Mouse (Mus musculus): ENCODE results near the gene Ogdh. TPM values are rescaled to one million over a fixed set of nuclear protein-coding genes. Genes with fewer than 3 reads are reported as not detected.
"Not testable (repeated sequence)": the region's sequence is repeated elsewhere in the genome, so short reads cannot be mapped to it uniquely, and the experiment has no call there.

Gene Ogdh
- total RNA-seq (2012; rRNA removed), result 68.4 and 69.6 TPM in 2 replicates

GRCm38 (mm10) chr11:6291401-6292115 lies at the start of gene Ogdh:
Gene Ogdh (plus strand): TSS chr11:6291633.
- DNase-seq (ENCODE audit: low read depth, low spot score), result peak; percentile 97
- in situ Hi-C loops (cut with MboI; ENCODE audit: low sequenced_read_pairs in 2 of 2, unreplicated experiment in 2 of 2), result no loop called here
- TF ChIP-seq MAFK (IDR thresholded peaks at IDR 0.05; ENCODE audit: insufficient read depth, low read depth, low read length) (no peak), ZNF384 (IDR thresholded peaks at IDR 0.05; ENCODE audit: low read depth, low read length) (no peak), HCFC1 (IDR thresholded peaks at IDR 0.05; ENCODE audit: borderline replicate concordance, insufficient read depth, low read length) (0 out of 2 replicates have a peak, but pooled peaks have one; percentile 20), CHD2 (IDR thresholded peaks at IDR 0.05; ENCODE audit: low read depth, low read length) (no peak), ZC3H11A (IDR thresholded peaks at IDR 0.05; ENCODE audit: borderline replicate concordance, low read depth, low read length) (no peak)
- Histone ChIP-seq H3K9ac (ENCODE audit: insufficient read depth, low read depth, low read length, poor library complexity, severe bottlenecking) (peak within 1 kb of the TSS; percentile 90), H3K4me1 (ENCODE audit: control insufficient read depth in 2 of 2, insufficient read depth in 2 of 2, low read length in 2 of 2, poor library complexity in 1 of 2) (peaks cover 2 to 4% of the 10 kb centered on the region in 2 experiments; a peak in 3 of 4 replicates), H3K27ac (ENCODE audit: insufficient read depth, low read depth, low read length, poor library complexity, severe bottlenecking) (peak within 1 kb of the TSS; percentile 73), H3K36me3 (ENCODE audit: control insufficient read depth, insufficient read depth, low read length, poor library complexity, severe bottlenecking) (no peaks in the 10 kb centered on the region), H3K4me3 (ENCODE audit: insufficient read depth in 1 of 2, low read depth in 1 of 2, low read length in 2 of 2, poor library complexity in 1 of 2, severe bottlenecking in 1 of 2) (peak within 1 kb of the TSS; percentile 83 to 86), H3K9me3 (ENCODE audit: control insufficient read depth, insufficient read depth, low read depth, low read length) (0 out of 2 replicates have a peak, but pooled peaks cover 2% of the 10 kb centered on the region)

- Histone ChIP-seq H3K4me1 (ENCODE audit: control insufficient read depth in 2 of 2, insufficient read depth in 2 of 2, low read length in 2 of 2, poor library complexity in 1 of 2) (no peaks in the 10 kb centered on the region), H3K36me3 (ENCODE audit: control insufficient read depth, insufficient read depth, low read length, poor library complexity, severe bottlenecking) (no peaks in the 10 kb centered on the region), H3K9ac (ENCODE audit: insufficient read depth, low read depth, low read length, poor library complexity, severe bottlenecking) (peak overlapping the region; percentile 71), H3K27ac (ENCODE audit: insufficient read depth, low read depth, low read length, poor library complexity, severe bottlenecking) (no peak overlapping the region), H3K9me3 (ENCODE audit: control insufficient read depth, insufficient read depth, low read depth, low read length) (no peaks in the 10 kb centered on the region), H3K4me3 (ENCODE audit: insufficient read depth in 1 of 2, low read depth in 1 of 2, low read length in 2 of 2, poor library complexity in 1 of 2, severe bottlenecking in 1 of 2) (peak overlapping the region; percentile 10 to 35; a peak in 1 of 4 replicates)
- peak; percentile 13 for DNase-seq (ENCODE audit: low read depth, low spot score)
- in situ Hi-C loops (cut with MboI; ENCODE audit: low sequenced_read_pairs in 2 of 2, unreplicated experiment in 2 of 2), result no loop called here
- TF ChIP-seq MAFK (IDR thresholded peaks at IDR 0.05; ENCODE audit: insufficient read depth, low read depth, low read length) (no peak), ZNF384 (IDR thresholded peaks at IDR 0.05; ENCODE audit: low read depth, low read length) (no peak), HCFC1 (IDR thresholded peaks at IDR 0.05; ENCODE audit: borderline replicate concordance, insufficient read depth, low read length) (no peak), CHD2 (IDR thresholded peaks at IDR 0.05; ENCODE audit: low read depth, low read length) (no peak), ZC3H11A (IDR thresholded peaks at IDR 0.05; ENCODE audit: borderline replicate concordance, low read depth, low read length) (no peak)
These were observed 46.7 kb upstream of the Ogdh start for GRCm38 (mm10) chr11:6244707-6245106.

DNA sequence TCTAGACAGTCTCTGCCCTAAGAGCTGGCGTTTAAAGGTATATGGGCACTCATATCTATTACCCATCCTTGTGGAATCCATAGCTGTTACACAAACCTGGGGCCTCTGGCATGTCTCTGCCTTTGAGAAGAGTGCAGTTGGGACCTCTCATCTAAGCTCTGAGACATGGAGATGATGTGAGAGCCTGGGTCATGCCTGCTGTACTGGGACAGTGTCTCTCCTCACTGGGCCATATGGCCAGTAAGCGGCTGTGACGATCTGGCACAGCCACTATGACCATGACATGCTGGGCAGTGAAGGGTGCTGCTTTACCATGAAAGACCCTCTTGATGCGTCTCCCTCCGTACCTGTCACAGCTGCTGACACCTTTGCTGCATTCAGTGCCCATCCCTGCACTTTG lies 39.2 kb upstream of the Ogdh start:
- H3K36me3 ChIP-seq (ENCODE audit: control insufficient read depth, insufficient read depth, low read length, poor library complexity, severe bottlenecking), result no peaks in the 10 kb centered on the region
- in situ Hi-C loops (cut with MboI; ENCODE audit: low sequenced_read_pairs in 2 of 2, unreplicated experiment in 2 of 2), result no loop called here
- no peak overlapping the region for H3K4me3 ChIP-seq (ENCODE audit: insufficient read depth in 1 of 2, low read depth in 1 of 2, low read length in 2 of 2, poor library complexity in 1 of 2, severe bottlenecking in 1 of 2)
- no peak overlapping the region for H3K27ac ChIP-seq (ENCODE audit: insufficient read depth, low read depth, low read length, poor library complexity, severe bottlenecking)
- H3K9me3 ChIP-seq (ENCODE audit: control insufficient read depth, insufficient read depth, low read depth, low read length), result no peaks in the 10 kb centered on the region
- H3K4me1 ChIP-seq (ENCODE audit: control insufficient read depth in 2 of 2, insufficient read depth in 2 of 2, low read length in 2 of 2, poor library complexity in 1 of 2), result peaks cover 3 to 4% of the 10 kb centered on the region in 2 experiments; a peak in 2 of 4 replicates
- no peak overlapping the region for H3K9ac ChIP-seq (ENCODE audit: insufficient read depth, low read depth, low read length, poor library complexity, severe bottlenecking)
- TF ChIP-seq ZC3H11A (IDR thresholded peaks at IDR 0.05; ENCODE audit: borderline replicate concordance, low read depth, low read length) (no peak), ZNF384 (IDR thresholded peaks at IDR 0.05; ENCODE audit: low read depth, low read length) (no peak), HCFC1 (IDR thresholded peaks at IDR 0.05; ENCODE audit: borderline replicate concordance, insufficient read depth, low read length) (no peak), CHD2 (IDR thresholded peaks at IDR 0.05; ENCODE audit: low read depth, low read length) (no peak), MAFK (IDR thresholded peaks at IDR 0.05; ENCODE audit: insufficient read depth, low read depth, low read length) (no peak)
- no peak for DNase-seq (ENCODE audit: low read depth, low spot score)

- in situ Hi-C loops (cut with MboI; ENCODE audit: low sequenced_read_pairs in 2 of 2, unreplicated experiment in 2 of 2), result no loop called here
- TF ChIP-seq CHD2 (IDR thresholded peaks at IDR 0.05; ENCODE audit: low read depth, low read length) (no peak), HCFC1 (IDR thresholded peaks at IDR 0.05; ENCODE audit: borderline replicate concordance, insufficient read depth, low read length) (no peak)
- Histone ChIP-seq H3K4me3 (ENCODE audit: insufficient read depth in 1 of 2, low read depth in 1 of 2, low read length in 2 of 2, poor library complexity in 1 of 2, severe bottlenecking in 1 of 2) (no peak overlapping the region), H3K4me1 (ENCODE audit: control insufficient read depth in 2 of 2, insufficient read depth in 2 of 2, low read length in 2 of 2, poor library complexity in 1 of 2) (peaks cover 4 to 7% of the 10 kb centered on the region in 2 experiments; a peak in 2 of 4 replicates), H3K36me3 (ENCODE audit: control insufficient read depth, insufficient read depth, low read length, poor library complexity, severe bottlenecking) (peaks cover 4% of the 10 kb centered on the region), H3K9ac (ENCODE audit: insufficient read depth, low read depth, low read length, poor library complexity, severe bottlenecking) (no peak overlapping the region), H3K9me3 (ENCODE audit: control insufficient read depth, insufficient read depth, low read depth, low read length) (no peaks in the 10 kb centered on the region), H3K27ac (ENCODE audit: insufficient read depth, low read depth, low read length, poor library complexity, severe bottlenecking) (no peak overlapping the region)
- no peak for DNase-seq (ENCODE audit: low read depth, low spot score)
These were observed 38.6 kb upstream of the Ogdh start for GRCm38 (mm10) chr11:6252824-6253223.

DNA sequence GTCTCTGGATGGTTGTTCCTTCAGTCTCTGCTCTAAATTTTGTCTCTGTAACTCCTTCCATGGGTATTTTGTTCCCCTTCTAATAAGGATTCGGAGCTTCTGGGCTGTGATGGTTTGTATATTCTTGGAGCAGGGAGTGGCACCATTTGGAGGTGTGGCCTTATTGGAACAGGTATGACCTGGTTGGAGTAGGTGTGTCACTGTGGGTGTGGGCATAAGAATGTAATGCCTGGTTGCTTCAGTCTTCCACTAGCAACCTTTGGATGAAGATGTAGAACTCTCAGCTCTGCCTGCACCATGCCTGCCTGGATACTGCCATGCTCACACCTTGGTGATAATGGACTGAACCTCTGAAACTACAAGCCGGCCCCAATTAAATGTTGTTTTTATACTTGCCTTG lies 36.8 kb upstream of the Ogdh start:
- Histone ChIP-seq H3K36me3 (ENCODE audit: control insufficient read depth, insufficient read depth, low read length, poor library complexity, severe bottlenecking) (peaks cover 21% of the 10 kb centered on the region), H3K4me1 (ENCODE audit: control insufficient read depth in 2 of 2, insufficient read depth in 2 of 2, low read length in 2 of 2, poor library complexity in 1 of 2) (peaks cover 4 to 13% of the 10 kb centered on the region in 2 experiments; a peak in 2 of 4 replicates)
- DNase-seq (ENCODE audit: low read depth, low spot score); H3K27ac ChIP-seq (ENCODE audit: insufficient read depth, low read depth, low read length, poor library complexity, severe bottlenecking); H3K4me3 ChIP-seq (ENCODE audit: insufficient read depth in 1 of 2, low read depth in 1 of 2, low read length in 2 of 2, poor library complexity in 1 of 2, severe bottlenecking in 1 of 2); in situ Hi-C loops (cut with MboI; ENCODE audit: low sequenced_read_pairs in 2 of 2, unreplicated experiment in 2 of 2); H3K9ac ChIP-seq (ENCODE audit: insufficient read depth, low read depth, low read length, poor library complexity, severe bottlenecking); H3K9me3 ChIP-seq (ENCODE audit: control insufficient read depth, insufficient read depth, low read depth, low read length): not testable (repeated sequence)
